Mouse (Mus musculus): ENCODE measurements around the gene Olfr859. TPM values are rescaled to one million over a fixed set of nuclear protein-coding genes. Genes with fewer than 3 reads are reported as not detected.
"Not testable (repeated sequence)": the region's sequence is repeated elsewhere in the genome, so short reads cannot be mapped to it uniquely, and the experiment has no call there.

Olfr859 gene
- total RNA-seq (2021): not detected
- long read RNA-seq, experiment 1: 0 reads
- long read RNA-seq, experiment 2: 0 reads

DNA sequence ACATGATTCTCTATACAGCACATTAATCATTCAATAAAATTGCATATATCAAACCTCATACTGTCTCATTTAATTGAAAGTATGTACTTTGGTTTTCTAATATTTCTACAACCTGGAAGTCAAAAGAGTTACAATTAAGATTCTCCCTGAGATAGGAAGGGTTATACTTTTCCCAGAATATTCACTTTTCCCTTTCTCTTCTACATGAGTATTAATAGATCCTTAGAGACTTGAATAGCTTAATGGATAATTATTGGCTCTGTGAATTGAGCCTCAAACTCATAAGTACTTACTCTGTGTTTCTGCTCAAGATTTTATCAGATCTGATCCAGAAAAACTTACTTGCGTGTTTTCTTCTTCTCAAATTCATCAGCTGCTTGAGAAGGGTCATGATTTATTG lies at the start of gene Olfr859:
TSS of gene Olfr859 (plus strand) at position 301 of the 400 bp plus-strand sequence.
- not testable (repeated sequence) for DNase-seq (ENCODE audit: low spot score in 2 of 2)

DNA sequence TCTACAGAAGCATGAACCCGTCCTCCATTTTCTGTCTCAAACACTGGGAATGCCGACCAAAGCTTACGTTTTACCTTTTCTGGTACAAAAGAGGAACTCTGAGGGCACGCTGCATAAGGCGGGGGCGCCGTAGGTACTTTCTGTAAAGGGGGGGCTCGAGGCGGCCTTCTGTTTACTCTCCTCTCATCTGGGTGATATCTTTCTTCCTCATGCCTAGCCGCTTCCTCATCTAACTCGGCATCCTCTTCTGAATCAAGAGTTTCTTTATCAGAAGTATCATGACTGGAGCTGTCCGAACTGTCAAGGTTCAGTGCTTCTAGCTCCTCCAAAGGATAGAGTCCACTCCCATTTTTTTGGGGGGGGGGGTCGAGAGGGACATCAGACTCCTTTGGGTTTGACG lies 35.6 kb upstream of the Olfr859 start:
- DNase-seq (ENCODE audit: low spot score in 2 of 2): no peak

- DNase-seq (ENCODE audit: low spot score in 2 of 2): no peak
These were observed 35.0 kb upstream of the Olfr859 start for GRCm38 (mm10) chr9:19769701-19770100.

DNA sequence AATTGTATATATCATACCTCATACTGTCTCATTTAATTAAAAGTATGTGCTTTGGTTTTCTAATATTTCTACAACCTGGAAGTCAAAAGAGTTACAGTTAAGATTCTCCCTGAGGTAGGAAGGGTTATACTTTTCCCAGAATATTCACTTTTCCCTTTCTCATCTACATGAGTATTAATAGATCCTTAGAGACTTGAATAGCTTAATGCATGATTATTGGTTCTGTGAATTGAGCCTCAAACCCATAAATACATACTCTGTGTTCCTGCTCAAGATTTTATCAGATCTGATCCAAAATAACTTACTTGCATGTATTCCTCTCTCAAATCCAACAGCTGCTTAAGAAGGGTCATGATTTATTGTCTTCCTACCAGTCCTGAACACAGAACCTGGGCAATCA lies 24.7 kb upstream of the Olfr859 start, which contains the start of gene Olfr58:
TSS of gene Olfr58 (plus strand) at position 301 of the 400 bp plus-strand sequence.
- no peak for DNase-seq (ENCODE audit: low spot score in 2 of 2)

GRCm38 (mm10) chr9:19803000-19803399 lies 1.7 kb upstream of the Olfr859 start:
- DNase-seq (ENCODE audit: low spot score in 2 of 2): no peak

DNA sequence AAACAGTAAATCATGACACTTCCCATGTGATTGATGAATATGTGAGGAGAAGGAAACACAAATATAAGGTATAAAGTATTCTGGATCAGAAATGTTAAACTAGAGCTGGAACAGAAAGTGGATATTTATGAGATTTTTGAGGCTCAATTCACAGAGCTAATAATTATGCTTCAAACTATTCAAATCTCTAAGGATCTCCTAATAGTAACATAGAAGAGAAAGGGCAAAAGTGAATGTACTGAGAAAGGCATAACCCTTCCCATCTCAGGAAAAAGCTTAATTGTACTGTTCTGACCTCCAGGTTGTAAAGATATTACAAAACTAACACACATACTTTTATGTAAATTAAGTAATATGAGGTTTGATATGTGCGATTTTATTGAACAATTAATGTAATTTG lies 44.9 kb downstream of the Olfr859 start, which contains the start of gene Olfr860:
TSS of gene Olfr860 (minus strand) at position 101 of the 400 bp plus-strand sequence.
- no peak for DNase-seq (ENCODE audit: low spot score in 2 of 2)

Other genes starting within 250 kb of the Olfr859 start
- gene Olfr854, start 237.5 kb upstream of the Olfr859 start, total RNA-seq (2021): not detected
- not detected for gene Olfr855, start 222.3 kb upstream of the Olfr859 start, total RNA-seq (2021)
- 10 to 100 TPM; 18.2 to 21.3 TPM for gene Zfp317, start 182.8 kb upstream of the Olfr859 start, total RNA-seq (2021)
- not detected for gene Olfr857, start 95.5 kb upstream of the Olfr859 start, total RNA-seq (2021)
- not detected for gene Olfr58, start 24.6 kb upstream of the Olfr859 start, total RNA-seq (2021)
- gene Olfr860, start 44.8 kb downstream of the Olfr859 start, total RNA-seq (2021): not detected
- gene Olfr862, start 83.1 kb downstream of the Olfr859 start, total RNA-seq (2021): not detected
- gene Olfr77, start 112.0 kb downstream of the Olfr859 start, total RNA-seq (2021): not detected
- gene Olfr866, start 223.1 kb downstream of the Olfr859 start, total RNA-seq (2021): not detected